ENCODE assay signal across 19 mouse cellular contexts in genomic region chr7:67032616-67033015, GRCm38 (mm10).
"Had no signal": no experiment of that assay in that cellular context is flagged by ENCODE, and none has a peak within 500 bp of the region (broad histone marks: within the 10 kb centered on the region; RNA-seq: fewer than 3 reads in every experiment).

No protein-coding gene starts in this region.

- H3K4me3 ChIP-seq: limb, embryonic 12.5 days; limb, embryonic 15.5 days; megakaryocyte, embryonic 14.5 days; midbrain, embryonic 10.5 days; midbrain, embryonic 13.5 days; myocyte; neural tube, embryonic 13.5 days had no signal

- H3K9me3 ChIP-seq: limb, embryonic 12.5 days; limb, embryonic 15.5 days; midbrain, embryonic 10.5 days; midbrain, embryonic 13.5 days; neural tube, embryonic 13.5 days had no signal

- H3K36me3 ChIP-seq: limb, embryonic 12.5 days; limb, embryonic 15.5 days; midbrain, embryonic 10.5 days; midbrain, embryonic 13.5 days; neural tube, embryonic 13.5 days had no signal

- H3K27ac ChIP-seq: limb, embryonic 12.5 days; limb, embryonic 15.5 days; liver, embryonic 14.5 days; macrophage; midbrain, embryonic 10.5 days; midbrain, embryonic 13.5 days; neural tube, embryonic 13.5 days had no signal

- H3K4me2 ChIP-seq: limb, embryonic 12.5 days; limb, embryonic 15.5 days; liver, embryonic 11.5 days; lung, embryonic 14.5 days; midbrain, embryonic 13.5 days; neural tube, embryonic 13.5 days had no signal

- H3K27me3 ChIP-seq: limb, embryonic 12.5 days; limb, embryonic 15.5 days; megakaryocyte, embryonic 14.5 days; midbrain, embryonic 13.5 days; neural tube, embryonic 13.5 days had no signal

- H3K9ac ChIP-seq: limb, embryonic 12.5 days; limb, embryonic 15.5 days; liver, embryonic 14.5 days; liver, postnatal 0 days; lung, embryonic 14.5 days; midbrain, embryonic 13.5 days; neural tube, embryonic 13.5 days had no signal

- DNase-seq: kidney, postnatal 14 days; kidney, postnatal 4 days; left cerebral cortex, postnatal 4 days; liver, postnatal 0 days; lung, embryonic 14.5 days; thymus, adult 18-20 months; thymus, postnatal 36 days had no signal

- ATAC-seq: liver, postnatal 0 days; lung, postnatal 0 days; midbrain, embryonic 13.5 days; midbrain, embryonic 16.5 days had no signal

- H3K4me1 ChIP-seq: megakaryocyte, embryonic 14.5 days; neural tube, embryonic 13.5 days had no signal
